In genomic region chrX:115543145-115543544, GRCm38 (mm10) we compare ENCODE assay signal across 27 mouse cellular contexts.
DNase-seq lines count a peak whose midpoint lies in the region; ATAC-seq and TF ChIP-seq lines count a peak whose summit lies in the region.
"Had no signal": no experiment of that assay in that cellular context is flagged by ENCODE, and none has a peak within 500 bp of the region (broad histone marks: within the 10 kb centered on the region; RNA-seq: fewer than 3 reads in every experiment).

No protein-coding gene starts in this region.

- no peaks in the 10 kb centered on the region for H3K27me3 ChIP-seq in intestine, embryonic 16.5 days (replicated peaks; ENCODE audit: control insufficient read depth, insufficient read depth, low read length)
- no peaks in the 10 kb centered on the region for H3K27me3 ChIP-seq in intestine, embryonic 15.5 days (replicated peaks)
- H3K27me3 ChIP-seq in heart, embryonic 11.5 days (ENCODE audit: control insufficient read depth, insufficient read depth, low read length), result no peaks in the 10 kb centered on the region
- H3K27me3 ChIP-seq: heart, embryonic 12.5 days; hindbrain, embryonic 13.5 days; liver, embryonic 13.5 days; lung, embryonic 15.5 days; midbrain, embryonic 15.5 days; stomach, embryonic 15.5 days had no signal

- H3K4me2 ChIP-seq in intestine, embryonic 16.5 days (ENCODE audit: low read depth, low read length), result no peak overlapping the region
- H3K4me2 ChIP-seq in intestine, embryonic 15.5 days (replicated peaks), result no peak overlapping the region
- H3K4me2 ChIP-seq in heart, embryonic 11.5 days, result no peak overlapping the region
- H3K4me2 ChIP-seq: heart, embryonic 12.5 days; hindbrain, embryonic 13.5 days; liver, embryonic 13.5 days; lung, embryonic 15.5 days; midbrain, embryonic 15.5 days; stomach, embryonic 15.5 days had no signal

- H3K27ac ChIP-seq in intestine, embryonic 16.5 days (ENCODE audit: low read length), result no peak overlapping the region
- H3K27ac ChIP-seq in intestine, embryonic 15.5 days, result no peak overlapping the region
- H3K27ac ChIP-seq in heart, embryonic 11.5 days (ENCODE audit: low read depth, low read length), result no peak overlapping the region
- H3K27ac ChIP-seq: gastrocnemius, adult 2 months; hindbrain, embryonic 13.5 days; liver, embryonic 13.5 days; lung, embryonic 15.5 days; midbrain, embryonic 10.5 days; midbrain, embryonic 15.5 days; stomach, embryonic 15.5 days had no signal

- no peaks in the 10 kb centered on the region for H3K4me1 ChIP-seq in intestine, embryonic 16.5 days (ENCODE audit: control insufficient read depth, insufficient read depth, low read length)
- no peaks in the 10 kb centered on the region for H3K4me1 ChIP-seq in intestine, embryonic 15.5 days (replicated peaks)
- no peaks in the 10 kb centered on the region for H3K4me1 ChIP-seq in lung, adult 2 months (ENCODE audit: control insufficient read depth, insufficient read depth, low read length)
- H3K4me1 ChIP-seq in heart, embryonic 11.5 days (ENCODE audit: control insufficient read depth, insufficient read depth, low read length), result no peaks in the 10 kb centered on the region
- H3K4me1 ChIP-seq: heart, embryonic 12.5 days; hindbrain, embryonic 13.5 days; liver, embryonic 13.5 days; lung, embryonic 15.5 days; midbrain, embryonic 10.5 days; midbrain, embryonic 15.5 days; stomach, embryonic 15.5 days had no signal

- TF ChIP-seq CTCF in lung, adult 2 months (IDR thresholded peaks at IDR 0.05; ENCODE audit: insufficient read depth, low read length), result no peak

- no peak overlapping the region for H3K9ac ChIP-seq in intestine, embryonic 16.5 days (ENCODE audit: low read depth, low read length)
- H3K9ac ChIP-seq in intestine, embryonic 15.5 days, result no peak overlapping the region
- H3K9ac ChIP-seq in heart, embryonic 11.5 days (ENCODE audit: low read depth, low read length), result no peak overlapping the region
- H3K9ac ChIP-seq: heart, embryonic 12.5 days; hindbrain, embryonic 13.5 days; liver, embryonic 13.5 days; lung, embryonic 15.5 days; midbrain, embryonic 15.5 days; stomach, embryonic 15.5 days had no signal

- no peaks in the 10 kb centered on the region for H3K36me3 ChIP-seq in intestine, embryonic 16.5 days (ENCODE audit: control insufficient read depth, insufficient read depth, low read length)
- no peaks in the 10 kb centered on the region for H3K36me3 ChIP-seq in intestine, embryonic 15.5 days
- no peaks in the 10 kb centered on the region for H3K36me3 ChIP-seq in heart, embryonic 11.5 days (ENCODE audit: control insufficient read depth, insufficient read depth, low read length)
- H3K36me3 ChIP-seq: heart, embryonic 12.5 days; hindbrain, embryonic 13.5 days; liver, embryonic 13.5 days; lung, embryonic 15.5 days; midbrain, embryonic 10.5 days; midbrain, embryonic 15.5 days; stomach, embryonic 15.5 days had no signal

- TF ChIP-seq POLR2A in lung, adult 2 months (IDR thresholded peaks at IDR 0.05; ENCODE audit: borderline replicate concordance, extremely low read depth, low read depth, low read length), result no peak

- no peaks in the 10 kb centered on the region for H3K9me3 ChIP-seq in intestine, embryonic 16.5 days (ENCODE audit: control insufficient read depth, low read length)
- no peaks in the 10 kb centered on the region for H3K9me3 ChIP-seq in intestine, embryonic 15.5 days
- H3K9me3 ChIP-seq in heart, embryonic 11.5 days (replicated peaks; ENCODE audit: control insufficient read depth, low read length), result no peaks in the 10 kb centered on the region
- H3K9me3 ChIP-seq: heart, embryonic 12.5 days; hindbrain, embryonic 13.5 days; liver, embryonic 13.5 days; lung, embryonic 15.5 days; midbrain, embryonic 10.5 days; midbrain, embryonic 15.5 days; stomach, embryonic 15.5 days had no signal

- ATAC-seq in intestine, embryonic 16.5 days, result 0 out of 2 replicates have a peak, but pooled peaks have one; percentile 21
- no peak for ATAC-seq in intestine, embryonic 15.5 days
- ATAC-seq in heart, embryonic 11.5 days (replicated peaks; ENCODE audit: insufficient number of reproducible peaks, low FRiP score, low TSS enrichment), result no peak
- ATAC-seq in megakaryocyte, adult 5-6 weeks (ENCODE audit: poor library complexity, severe bottlenecking), result no peak
- ATAC-seq: activated CD4-positive, CD25-positive, alpha-beta regulatory T cell, adult 4 months; forebrain, embryonic 16.5 days; midbrain, embryonic 15.5 days had no signal

- DNase-seq in lung, postnatal 36 days, result peak; percentile 2
- no peak for DNase-seq in lung, adult 2 months
- peak; percentile 74 to 78 for DNase-seq in cerebellum, postnatal 14 days
- DNase-seq: adrenal gland, adult 8-10 months; B cell, adult 2 months; gastrocnemius, adult 2 months; gastrocnemius, postnatal 36 days; heart, adult 18-20 months; heart, postnatal 4 days; kidney, adult 11 months; kidney, postnatal 14 days; liver, embryonic 13.5 days; right cerebral cortex, postnatal 25 days; thymus, postnatal 14 days had no signal

- 48% methylated on average over 2 of the region's 2 CpGs for WGBS in intestine, embryonic 16.5 days
- WGBS in intestine, embryonic 15.5 days, result 47% methylated on average over 2 of the region's 2 CpGs
- WGBS in lung, adult 2 months, result 53% methylated on average over 2 of the region's 2 CpGs
- WGBS in heart, embryonic 11.5 days (ENCODE audit: insufficient replicate concordance), result 68% methylated on average over 2 of the region's 2 CpGs

- H3K4me3 ChIP-seq in intestine, embryonic 16.5 days (ENCODE audit: low read length), result no peak overlapping the region
- no peak overlapping the region for H3K4me3 ChIP-seq in intestine, embryonic 15.5 days (replicated peaks)
- no peak overlapping the region for H3K4me3 ChIP-seq in lung, adult 2 months (replicated peaks; ENCODE audit: extremely low read depth, low read depth, low read length)
- no peak overlapping the region for H3K4me3 ChIP-seq in heart, embryonic 11.5 days (ENCODE audit: low read depth, low read length)
- H3K4me3 ChIP-seq: erythroblast, embryonic 14.5 days; gastrocnemius, adult 2 months; heart, embryonic 12.5 days; hindbrain, embryonic 13.5 days; liver, embryonic 13.5 days; lung, embryonic 15.5 days; midbrain, embryonic 10.5 days; midbrain, embryonic 15.5 days; stomach, embryonic 15.5 days had no signal
